Mouse (Mus musculus): ENCODE data around the gene Mapk8ip3.

DNA sequence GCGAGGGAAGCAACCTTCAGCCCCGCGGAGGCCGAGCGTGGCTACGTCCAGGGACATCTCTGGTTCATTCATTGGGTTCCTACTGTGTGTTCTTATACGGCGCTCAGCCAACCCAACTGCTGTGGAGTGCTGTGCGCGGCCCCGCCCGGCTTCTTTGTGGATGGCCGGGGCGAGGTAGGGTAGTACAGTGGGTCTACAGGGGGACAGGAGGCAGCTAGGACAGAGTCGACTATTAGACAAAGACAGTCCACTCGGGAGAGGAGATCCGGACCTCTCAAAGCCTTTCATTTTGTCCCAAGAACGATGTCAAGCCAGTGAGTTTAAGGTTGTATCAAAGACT lies 49.9 kb downstream of the Mapk8ip3 start:
- TF ChIP-seq CTCF (IDR thresholded peaks at IDR 0.05; ENCODE audit: borderline replicate concordance, insufficient read depth, low read length): no peak
- TF ChIP-seq POLR2A (IDR thresholded peaks at IDR 0.05; ENCODE audit: low read depth, low read length): no peak
